Comparison of ENCODE assay signal across 12 mouse cellular contexts in genomic region chr4:129791399-129791798, GRCm38 (mm10). TPM values are rescaled to one million over a fixed set of nuclear protein-coding genes. Genes with fewer than 3 reads are reported as not detected.
DNase-seq lines count a peak whose midpoint lies in the region; ATAC-seq and TF ChIP-seq lines count a peak whose summit lies in the region.
"Had no signal": no experiment of that assay in that cellular context is flagged by ENCODE, and none has a peak within 500 bp of the region (broad histone marks: within the 10 kb centered on the region; RNA-seq: fewer than 3 reads in every experiment).

No protein-coding gene starts in this region.

- H3K4me3 ChIP-seq in forebrain, embryonic 15.5 days, result no peak overlapping the region
- H3K4me3 ChIP-seq in forebrain, embryonic 12.5 days (replicated peaks), result no peak overlapping the region
- H3K4me3 ChIP-seq in lung, postnatal 0 days (ENCODE audit: low read depth, low read length), result no peak overlapping the region
- H3K4me3 ChIP-seq in lung, adult 2 months (replicated peaks; ENCODE audit: extremely low read depth, low read depth, low read length), result no peak overlapping the region
- no peak overlapping the region for H3K4me3 ChIP-seq in forebrain, postnatal 0 days (ENCODE audit: low read depth, low read length)
- H3K4me3 ChIP-seq: heart, adult 2 months; lung, embryonic 15.5 days had no signal

- TF ChIP-seq EP300 in lung, postnatal 0 days (IDR thresholded peaks at IDR 0.05), result no peak

- DNase-seq in lung, postnatal 0 days (ENCODE audit: low spot score), result peak; percentile 55
- DNase-seq in lung, adult 2 months, result no peak
- DNase-seq in forebrain, postnatal 0 days, result peak; percentile 83
- peak; percentile 18 for DNase-seq in retina, embryonic 14.5 days (ENCODE audit: low spot score)
- DNase-seq in natural killer cell, adult 2 months (ENCODE audit: low spot score in 2 of 2), result no peak
- no peak for DNase-seq in kidney, adult 11 months
- DNase-seq: heart, adult 2 months; kidney, postnatal 14 days; thymus, postnatal 25 days had no signal

- ATAC-seq in forebrain, embryonic 15.5 days (replicated peaks), result peak; percentile 76
- no peak for ATAC-seq in forebrain, embryonic 12.5 days (ENCODE audit: low FRiP score)
- no peak for ATAC-seq in lung, postnatal 0 days
- ATAC-seq in forebrain, postnatal 0 days, result peak; percentile 73

- H3K36me3 ChIP-seq in forebrain, embryonic 15.5 days, result no peaks in the 10 kb centered on the region
- no peaks in the 10 kb centered on the region for H3K36me3 ChIP-seq in forebrain, embryonic 12.5 days (replicated peaks)
- no peaks in the 10 kb centered on the region for H3K36me3 ChIP-seq in lung, postnatal 0 days (ENCODE audit: insufficient read depth, low read length)
- no peaks in the 10 kb centered on the region for H3K36me3 ChIP-seq in forebrain, postnatal 0 days (ENCODE audit: insufficient read depth)
- H3K36me3 ChIP-seq: lung, embryonic 15.5 days had no signal

- no peak for TF ChIP-seq CTCF in lung, postnatal 0 days (IDR thresholded peaks at IDR 0.05)
- TF ChIP-seq CTCF in lung, adult 2 months (IDR thresholded peaks at IDR 0.05; ENCODE audit: insufficient read depth, low read length), result no peak
- TF ChIP-seq CTCF in forebrain, postnatal 0 days (IDR thresholded peaks at IDR 0.05; ENCODE audit: low read depth), result no peak

- H3K4me1 ChIP-seq in forebrain, embryonic 15.5 days, result peaks cover 26% of the 10 kb centered on the region
- H3K4me1 ChIP-seq in forebrain, embryonic 12.5 days, result peaks cover 23% of the 10 kb centered on the region
- H3K4me1 ChIP-seq in lung, postnatal 0 days (ENCODE audit: insufficient read depth, low read depth, low read length), result peaks cover 19% of the 10 kb centered on the region; the same call in 1 of the 2 replicates
- H3K4me1 ChIP-seq in lung, adult 2 months (ENCODE audit: control insufficient read depth, insufficient read depth, low read length), result peaks cover 13% of the 10 kb centered on the region; the same call in 1 of the 2 replicates
- H3K4me1 ChIP-seq in forebrain, postnatal 0 days (ENCODE audit: insufficient read depth), result peaks cover 20% of the 10 kb centered on the region

- H3K27me3 ChIP-seq in forebrain, embryonic 15.5 days, result no peaks in the 10 kb centered on the region
- no peaks in the 10 kb centered on the region for H3K27me3 ChIP-seq in forebrain, embryonic 12.5 days
- H3K27me3 ChIP-seq in lung, postnatal 0 days (replicated peaks; ENCODE audit: insufficient read depth, low read length), result no peaks in the 10 kb centered on the region
- no peaks in the 10 kb centered on the region for H3K27me3 ChIP-seq in forebrain, postnatal 0 days (ENCODE audit: insufficient read depth, low read length)
- H3K27me3 ChIP-seq: lung, embryonic 15.5 days had no signal

- no peak overlapping the region for H3K9ac ChIP-seq in forebrain, embryonic 15.5 days (replicated peaks)
- no peak overlapping the region for H3K9ac ChIP-seq in forebrain, embryonic 12.5 days
- H3K9ac ChIP-seq in lung, postnatal 0 days (replicated peaks; ENCODE audit: low read depth), result no peak overlapping the region
- no peak overlapping the region for H3K9ac ChIP-seq in forebrain, postnatal 0 days
- H3K9ac ChIP-seq: lung, embryonic 15.5 days had no signal

- H3K27ac ChIP-seq in forebrain, embryonic 15.5 days (replicated peaks), result peak overlapping the region; percentile 73
- H3K27ac ChIP-seq in forebrain, embryonic 12.5 days, result no peak overlapping the region
- H3K27ac ChIP-seq in lung, postnatal 0 days (ENCODE audit: low read length), result no peak overlapping the region
- peak overlapping the region; percentile 68 for H3K27ac ChIP-seq in forebrain, postnatal 0 days (ENCODE audit: low read depth, low read length)
- H3K27ac ChIP-seq: heart, adult 2 months; lung, embryonic 15.5 days had no signal

- no peaks in the 10 kb centered on the region for H3K9me3 ChIP-seq in forebrain, embryonic 15.5 days
- H3K9me3 ChIP-seq in forebrain, embryonic 12.5 days, result peaks cover 5% of the 10 kb centered on the region; the same call in 1 of the 2 replicates
- no peaks in the 10 kb centered on the region for H3K9me3 ChIP-seq in lung, postnatal 0 days (ENCODE audit: low read length)
- no peaks in the 10 kb centered on the region for H3K9me3 ChIP-seq in forebrain, postnatal 0 days (ENCODE audit: low read length)
- H3K9me3 ChIP-seq: lung, embryonic 15.5 days had no signal

- TF ChIP-seq POLR2A in lung, adult 2 months (IDR thresholded peaks at IDR 0.05; ENCODE audit: borderline replicate concordance, extremely low read depth, low read depth, low read length), result no peak

- H3K4me2 ChIP-seq in forebrain, embryonic 15.5 days (replicated peaks), result 0 out of 2 replicates have a peak overlapping the region, but pooled peaks have one; percentile 6
- H3K4me2 ChIP-seq in forebrain, embryonic 12.5 days, result no peak overlapping the region
- no peak overlapping the region for H3K4me2 ChIP-seq in lung, postnatal 0 days (replicated peaks; ENCODE audit: low read depth, low read length)
- H3K4me2 ChIP-seq in forebrain, postnatal 0 days (ENCODE audit: low read depth), result no peak overlapping the region
- H3K4me2 ChIP-seq: lung, embryonic 15.5 days had no signal

- 3% methylated on average over 1 of the region's 1 CpGs for WGBS in forebrain, embryonic 15.5 days
- 26% methylated on average over 1 of the region's 1 CpGs for WGBS in forebrain, embryonic 12.5 days
- WGBS in lung, postnatal 0 days, result 33% methylated on average over 1 of the region's 1 CpGs
- WGBS in lung, adult 2 months, result 36% methylated on average over 1 of the region's 1 CpGs
- 19% methylated on average over 1 of the region's 1 CpGs for WGBS in forebrain, postnatal 0 days

RNA-seq across cellular contexts. Expression of gene Ptp4a2, which starts 19.6 kb away (rescaled TPM):
- 315 and 320 TPM in 2 replicates for polyA plus RNA-seq in forebrain, embryonic 15.5 days (2015; fragmentation: Nextera tagmentation; extraction: Ambion mirVana)
- 375 and 407 TPM in 2 replicates for polyA plus RNA-seq in forebrain, embryonic 12.5 days (2016; fragmentation: Nextera tagmentation; extraction: Ambion mirVana)
- 318 and 349 TPM in 2 replicates for polyA plus RNA-seq in lung, postnatal 0 days (2015; fragmentation: Nextera tagmentation; extraction: Ambion mirVana)
- polyA plus RNA-seq in lung, adult 2 months (2012; rRNA removed), result 40.3 and 50.2 TPM in 2 replicates
- 123 and 131 TPM in 2 replicates for total RNA-seq in forebrain, postnatal 0 days (2014; rRNA removed)
- 252 and 270 TPM in 2 replicates for polyA plus RNA-seq in forebrain, postnatal 0 days (2015; fragmentation: Nextera tagmentation; extraction: Ambion mirVana)

RNA-seq across cellular contexts. Expression of gene Khdrbs1, which starts 49.3 kb away (rescaled TPM):
- 175 and 187 TPM in 2 replicates for polyA plus RNA-seq in forebrain, embryonic 15.5 days (2015; fragmentation: Nextera tagmentation; extraction: Ambion mirVana)
- 229 and 231 TPM in 2 replicates for polyA plus RNA-seq in forebrain, embryonic 12.5 days (2016; fragmentation: Nextera tagmentation; extraction: Ambion mirVana)
- polyA plus RNA-seq in lung, postnatal 0 days (2015; fragmentation: Nextera tagmentation; extraction: Ambion mirVana), result 42.9 and 48.9 TPM in 2 replicates
- 34.8 and 44.5 TPM in 2 replicates for polyA plus RNA-seq in lung, adult 2 months (2012; rRNA removed)
- total RNA-seq in forebrain, postnatal 0 days (2014; rRNA removed), result 108 and 128 TPM in 2 replicates
- 90.5 and 105 TPM in 2 replicates for polyA plus RNA-seq in forebrain, postnatal 0 days (2015; fragmentation: Nextera tagmentation; extraction: Ambion mirVana)

Comparison
In these comparisons a context has a peak if more than half of its experiments do, and no peak if none do; other contexts are left out.
1. ATAC-seq: peak in forebrain, embryonic 15.5 days (single experiment) and forebrain, postnatal 0 days (single experiment); none in forebrain, embryonic 12.5 days (single experiment) and lung, postnatal 0 days (single experiment).
2. H3K27ac ChIP-seq: peak in forebrain, embryonic 15.5 days (single experiment) and forebrain, postnatal 0 days (single experiment); none in forebrain, embryonic 12.5 days (single experiment) and lung, postnatal 0 days (single experiment).
3. DNase-seq: peak in lung, postnatal 0 days (single experiment), forebrain, postnatal 0 days (single experiment) and retina, embryonic 14.5 days (single experiment); none in lung, adult 2 months (single experiment), natural killer cell, adult 2 months (0 of 2) and kidney, adult 11 months (single experiment).